Mouse (Mus musculus) adrenal gland, postnatal 36 days (tissue): ENCODE measurements around the gene Pip4k2b. TPM values are rescaled to one million over a fixed set of nuclear protein-coding genes. Genes with fewer than 3 reads are reported as not detected.
A peak's percentile ranks its signal among the peaks of the same experiment; 100 is the strongest.
"Not testable (repeated sequence)": the region's sequence is repeated elsewhere in the genome, so short reads cannot be mapped to it uniquely, and the experiment has no call there.

Experiments used
- DNase-seq, 2 experiments: peaks; one replicate each; pipeline ENCODE4 v3.0.0; 2021; ENCODE audit warnings: mixed read lengths in 1 of 2
- total RNA-seq, 2 experiments: library from RNA; stranded (reverse); gene quantifications; 2 replicates each; pipeline ENCODE4 v1.2.3; 2021

The Pip4k2b gene
- total RNA-seq, 2 experiments from 2014 or later = 27.5 to 29.6 TPM

DNA sequence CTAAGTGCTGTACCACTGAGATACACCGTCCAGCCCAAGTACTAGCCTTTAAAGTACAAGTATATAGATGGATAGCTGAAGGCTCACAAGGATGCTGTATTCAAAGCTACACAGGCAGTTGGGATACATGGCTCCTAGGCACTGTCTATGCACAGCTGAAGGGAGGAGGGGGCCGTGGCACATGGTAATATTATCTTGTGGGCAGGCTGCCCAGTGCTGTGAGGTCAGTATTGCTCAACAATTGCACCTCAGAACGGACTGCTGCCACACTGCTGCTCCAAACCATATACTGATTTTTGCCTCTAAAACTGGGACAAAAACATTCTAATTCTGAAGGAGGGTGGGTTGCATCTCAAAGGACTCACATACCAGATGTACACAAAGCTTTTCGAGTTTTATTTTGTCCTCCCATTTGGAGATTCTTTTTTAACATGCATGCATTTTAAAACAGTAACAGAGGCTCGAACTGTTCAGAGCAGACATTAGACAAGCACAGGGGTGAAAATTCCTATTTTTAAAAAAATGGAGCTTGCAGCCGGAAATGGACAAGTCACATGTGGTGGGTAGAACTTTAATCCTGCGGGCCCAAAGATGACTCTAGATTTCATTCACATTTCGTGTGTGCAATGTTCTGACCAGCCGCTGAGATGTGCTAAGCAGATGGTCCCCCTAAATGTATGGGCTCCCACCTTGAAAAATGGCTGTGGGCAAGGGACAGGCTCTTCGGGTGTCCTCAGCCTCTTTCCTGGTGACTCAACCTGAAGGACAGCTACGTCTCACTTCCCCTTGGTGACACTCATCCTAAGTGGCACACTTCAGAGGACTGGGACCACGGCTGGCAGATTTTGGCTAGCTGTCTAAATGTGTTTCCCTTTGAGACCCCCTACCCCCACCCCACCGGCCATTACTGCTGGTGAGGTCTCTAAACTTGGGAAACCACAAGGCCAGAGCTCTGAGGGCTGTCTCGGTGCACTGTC, 29.4 kb downstream of the Pip4k2b start:
- DNase-seq = peak; percentile 81

DNA sequence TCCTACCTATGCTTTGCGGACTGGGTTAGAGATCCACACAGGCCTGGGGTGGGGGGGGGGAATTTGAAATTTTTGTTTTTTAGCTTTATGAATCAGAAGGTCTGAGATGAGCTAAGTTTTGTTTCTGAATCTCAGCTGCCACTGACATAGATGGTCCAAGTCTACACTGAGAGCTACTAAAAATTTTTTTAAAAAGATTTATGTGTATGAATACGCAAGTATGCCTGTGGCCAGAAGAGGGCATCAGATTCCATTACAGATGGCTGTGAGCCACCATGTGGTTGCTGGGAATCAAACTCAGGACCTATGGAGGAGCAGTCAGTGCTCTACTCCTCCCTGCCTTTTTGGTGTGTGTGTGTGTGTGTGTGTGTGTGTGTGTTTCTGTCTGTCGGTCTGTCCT, 30.1 kb downstream of the Pip4k2b start:
- DNase-seq = no peak

DNA sequence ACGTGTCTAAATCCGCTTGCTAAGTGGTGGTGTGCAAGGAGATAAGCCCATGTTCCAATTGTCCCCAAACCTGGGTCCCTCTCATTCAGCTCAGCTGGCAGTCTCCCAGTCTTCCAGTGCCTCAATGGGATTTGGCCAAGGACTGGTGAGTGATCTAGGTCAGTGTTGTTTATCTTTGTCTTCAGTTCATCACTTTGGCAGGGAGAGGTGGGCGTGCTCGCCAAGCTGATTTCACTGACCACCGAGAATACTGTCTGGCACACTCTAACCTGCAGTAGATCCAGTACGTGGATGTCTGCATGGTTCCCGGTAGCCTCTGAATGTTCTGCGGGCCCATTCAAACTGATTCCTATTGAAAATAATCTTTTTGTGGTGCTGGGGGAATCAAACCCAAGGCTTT, 30.6 kb downstream of the Pip4k2b start:
- peak; percentile 79 for DNase-seq

DNA sequence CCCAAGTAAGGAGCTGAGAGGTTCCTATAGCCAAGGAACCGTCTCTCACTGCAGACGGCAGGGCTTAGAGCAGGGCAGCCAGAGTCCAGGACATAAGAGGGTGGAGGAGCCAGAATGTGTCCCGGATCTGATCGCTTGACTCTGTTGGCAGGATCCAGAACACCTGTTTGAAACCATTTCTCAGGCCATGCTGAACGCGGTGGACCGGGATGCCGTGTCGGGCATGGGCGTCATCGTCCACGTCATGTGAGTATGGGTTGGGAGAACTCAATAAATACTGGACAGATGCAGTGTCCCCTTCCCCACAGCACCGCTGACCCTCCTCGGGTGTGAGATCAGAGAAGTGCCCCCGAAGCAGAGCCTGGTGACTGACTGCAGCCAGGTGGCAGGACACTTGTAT, 32.2 kb downstream of the Pip4k2b start:
- DNase-seq = no peak

DNA sequence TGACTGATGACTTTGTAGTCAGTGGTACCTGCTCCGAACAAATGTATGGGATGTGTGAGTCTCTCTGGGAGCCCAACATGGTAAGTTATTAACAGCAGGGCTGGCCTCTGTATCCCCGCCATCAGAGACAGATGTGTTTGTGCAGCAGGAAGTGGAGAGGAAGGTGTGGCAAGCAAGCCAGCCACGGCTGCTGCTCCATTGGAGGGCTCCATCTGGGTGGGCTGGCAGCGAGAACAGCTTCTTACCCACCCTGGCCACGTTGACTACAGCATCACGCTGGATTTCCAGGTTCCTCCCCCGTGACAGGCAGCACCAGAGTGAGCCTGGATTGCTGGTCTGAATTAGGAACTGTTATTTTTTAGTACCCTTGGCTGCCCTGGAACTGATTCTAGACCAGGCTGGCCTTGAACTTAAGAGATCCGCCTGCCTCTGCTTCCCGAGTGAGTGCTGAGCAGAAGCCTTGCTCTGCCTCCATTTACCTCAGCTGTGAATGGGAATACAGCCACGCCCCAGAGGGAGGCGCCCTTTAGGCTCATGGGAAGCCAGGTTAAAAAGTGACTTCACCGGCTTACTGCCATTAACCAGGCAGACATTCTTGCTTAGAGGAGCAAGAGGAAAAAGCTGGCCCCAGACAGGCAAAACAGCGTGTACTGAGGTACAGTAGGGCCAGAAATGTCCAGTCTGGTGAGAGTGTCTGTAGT, 33.2 kb downstream of the Pip4k2b start:
- no peak for DNase-seq

DNA sequence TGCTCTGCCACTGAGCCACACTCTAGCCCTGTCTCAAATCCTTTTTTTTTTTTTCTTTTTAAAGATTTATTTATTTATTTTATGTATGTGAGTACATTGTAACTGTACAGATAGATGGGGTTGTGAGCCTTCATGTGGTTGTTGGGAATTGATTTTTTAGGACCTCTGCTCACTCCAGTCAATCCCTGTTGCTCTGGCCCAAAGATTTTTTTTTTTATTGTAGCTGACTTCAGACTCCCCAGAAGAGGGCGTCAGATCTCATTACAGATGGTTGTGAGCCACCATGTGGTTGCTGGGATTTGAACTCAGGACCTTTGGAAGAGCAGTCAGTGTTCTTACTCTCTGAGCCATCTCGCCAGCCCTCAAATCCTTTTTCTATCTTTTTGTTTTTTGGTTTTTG, 34.4 kb downstream of the Pip4k2b start:
- not testable (repeated sequence) for DNase-seq

DNA sequence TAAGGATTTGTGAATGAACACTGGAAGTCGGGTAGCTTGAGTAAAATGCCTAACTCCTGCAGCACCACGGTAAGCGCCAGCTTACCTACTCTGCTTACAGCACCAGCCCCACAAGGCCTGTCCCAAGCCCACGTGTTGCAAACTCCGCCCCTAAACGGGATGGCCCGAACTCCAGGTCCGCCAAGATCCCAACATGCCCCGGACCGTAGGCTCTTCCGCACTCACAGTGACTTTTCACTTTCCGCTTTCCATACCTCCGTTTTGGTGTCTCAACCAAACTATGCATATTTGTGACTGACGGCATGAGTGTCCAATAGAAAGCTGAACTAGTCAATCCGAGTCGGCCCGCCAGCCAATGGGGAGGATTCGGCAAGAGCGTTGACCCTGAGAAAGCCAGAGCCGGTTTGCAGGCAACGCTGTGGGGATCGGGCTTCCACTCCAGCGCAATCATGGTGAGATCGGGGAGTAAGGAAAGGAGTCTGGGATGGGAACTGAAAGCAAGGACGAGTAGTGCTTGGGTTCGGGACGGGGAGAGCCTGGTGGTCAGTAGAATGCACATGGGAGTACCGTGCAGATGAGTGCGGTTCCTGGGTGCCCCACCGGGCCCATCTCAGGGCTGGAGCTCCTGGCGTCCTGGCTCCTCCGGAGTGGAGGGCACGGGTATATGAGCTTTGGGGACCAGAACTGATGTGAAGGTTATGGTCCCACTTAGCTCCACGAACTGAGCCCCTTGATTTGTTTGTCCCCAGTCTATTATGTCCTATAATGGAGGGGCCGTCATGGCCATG, 41.3 kb downstream of the Pip4k2b start, which contains the start of gene Psmb3:
TSS of gene Psmb3 (plus strand) at position 361 of the 788 bp plus-strand sequence.
- peak; percentile 96 to 98 for DNase-seq

DNA sequence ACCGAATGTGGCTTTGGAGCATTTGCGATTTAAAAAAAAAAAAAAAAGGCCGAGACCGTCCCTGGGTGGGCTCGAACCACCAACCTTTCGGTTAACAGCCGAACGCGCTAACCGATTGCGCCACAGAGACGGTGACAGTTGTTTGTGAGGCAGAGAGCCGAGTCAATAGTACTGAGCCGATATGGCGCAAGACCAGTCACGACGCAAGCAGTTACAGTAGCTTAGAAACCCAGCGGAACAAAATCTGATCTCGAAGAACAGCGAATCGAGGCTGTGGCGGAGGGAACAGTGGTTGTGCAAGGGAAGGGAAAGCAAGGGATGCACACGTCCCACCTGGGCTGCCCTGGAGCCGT, 42.1 kb downstream of the Pip4k2b start:
- peak; percentile 87 to 90 for DNase-seq

DNA sequence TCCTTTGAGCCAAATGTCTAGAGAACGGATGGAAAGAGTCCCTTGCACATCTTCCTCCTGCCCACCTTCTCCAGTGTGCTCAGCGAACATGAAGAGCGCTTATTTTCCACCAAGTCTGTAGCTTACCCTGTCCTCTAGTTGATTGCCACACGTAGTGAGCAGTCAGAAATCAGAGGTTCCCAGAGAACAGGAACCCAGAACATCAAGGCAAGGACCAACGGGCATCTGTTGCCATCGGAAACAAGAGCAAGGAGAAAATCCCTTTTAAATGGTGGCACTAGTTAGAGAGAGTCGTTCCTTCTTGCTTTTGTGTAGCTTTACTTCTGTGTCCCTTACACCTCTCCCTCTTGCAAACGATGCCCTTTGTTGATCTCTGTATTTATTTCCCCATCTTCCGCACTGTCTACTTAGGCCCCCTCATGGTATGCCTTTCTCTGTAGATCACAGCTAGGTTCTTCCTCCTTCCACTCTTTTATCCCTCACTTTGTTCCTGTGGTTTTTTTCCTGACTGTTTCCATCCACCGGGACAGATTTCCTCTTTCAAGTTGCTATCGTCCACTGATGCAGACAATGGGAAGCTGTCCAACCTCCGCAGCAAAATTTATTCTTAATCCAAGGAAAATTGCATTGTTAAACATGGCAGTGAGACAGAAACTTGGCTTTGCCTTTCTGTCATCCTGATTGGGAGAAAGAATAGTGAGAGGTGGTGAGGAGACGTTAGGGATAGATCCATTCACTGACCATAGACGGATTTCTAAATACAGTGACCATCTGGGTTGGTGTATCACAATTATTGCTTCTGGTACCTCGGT, 42.7 kb downstream of the Pip4k2b start:
- DNase-seq = no peak

DNA sequence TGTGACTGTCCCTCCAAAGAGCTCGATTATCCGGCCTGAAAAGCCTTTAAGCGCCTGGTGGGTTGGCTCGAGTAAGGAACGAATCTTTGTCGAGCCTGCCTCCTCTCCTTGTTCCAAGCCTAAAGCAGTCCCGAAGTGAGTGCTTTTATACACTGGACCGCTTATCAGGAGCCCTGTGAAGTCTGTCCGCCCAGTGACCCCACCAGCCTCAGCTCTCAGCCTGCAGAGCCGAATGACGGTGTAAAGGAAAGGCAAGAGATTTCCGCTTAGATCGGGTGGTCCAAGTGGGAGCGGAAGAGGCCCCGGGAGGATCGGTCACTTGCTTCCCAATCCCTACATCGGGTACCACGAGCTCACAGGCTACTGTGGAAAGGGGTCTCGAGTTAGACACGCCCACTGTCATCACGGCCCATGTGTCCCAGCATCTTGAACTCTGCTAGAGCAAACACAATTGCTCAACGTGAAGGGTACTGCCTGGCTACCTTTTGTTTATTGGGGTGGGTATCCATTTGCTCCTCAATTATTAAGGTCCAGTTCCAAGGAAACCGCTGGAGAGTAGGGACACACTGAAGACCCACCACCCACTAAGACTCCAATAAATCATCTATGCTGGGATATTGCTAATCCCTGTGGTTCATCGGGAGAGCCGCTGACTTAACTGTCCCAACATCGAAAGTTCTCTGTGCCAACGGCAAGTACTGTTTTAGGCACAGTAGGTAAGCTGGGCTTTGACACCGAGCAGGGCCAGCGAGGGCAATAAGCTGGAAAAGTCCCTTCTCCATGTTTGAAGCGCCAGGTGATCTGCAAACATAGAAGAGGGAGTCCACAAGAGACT, 43.5 kb downstream of the Pip4k2b start:
- peak in 1 of 2 experiments; percentile 39 for DNase-seq

DNA sequence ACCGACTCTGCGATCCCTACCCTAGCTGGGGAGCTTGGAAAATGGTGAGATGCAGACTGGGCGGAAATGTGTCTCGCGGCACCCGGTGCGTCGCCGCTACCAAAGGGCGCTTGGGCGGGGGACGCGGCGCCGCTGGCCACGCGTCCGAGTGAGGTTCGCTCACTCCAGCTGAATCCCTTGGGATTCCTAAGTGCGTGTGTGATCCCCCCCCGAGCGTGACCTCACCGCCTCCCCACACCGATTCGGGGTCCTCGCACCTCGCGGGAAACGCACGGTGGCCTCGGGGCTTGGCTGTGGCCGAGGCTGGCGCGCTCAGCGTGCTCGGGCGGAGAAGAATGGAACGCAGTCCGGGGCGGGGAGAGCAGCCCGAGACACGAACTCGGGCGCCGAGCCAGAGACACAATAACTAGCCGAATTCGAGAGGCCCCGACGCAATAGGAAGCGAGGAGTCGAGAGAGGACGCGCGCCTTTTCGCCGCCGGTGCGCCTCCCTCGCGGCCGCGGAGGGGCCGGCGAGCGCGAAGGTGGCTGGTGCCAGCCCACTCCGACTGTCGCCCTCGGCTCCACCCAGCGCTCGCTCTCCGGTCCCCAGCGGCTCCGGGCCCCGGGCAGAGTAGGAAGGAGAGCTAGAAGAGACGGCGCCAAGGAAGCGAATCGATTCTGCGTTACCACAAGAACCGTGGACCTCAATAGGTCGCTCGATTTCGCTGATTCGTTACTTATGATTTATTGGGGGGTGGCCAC, 44.3 kb downstream of the Pip4k2b start, which contains the start of gene Pcgf2:
TSS of gene Pcgf2 (minus strand) at position 495 of the 743 bp plus-strand sequence.
- DNase-seq = peak; percentile 85 to 86

DNA sequence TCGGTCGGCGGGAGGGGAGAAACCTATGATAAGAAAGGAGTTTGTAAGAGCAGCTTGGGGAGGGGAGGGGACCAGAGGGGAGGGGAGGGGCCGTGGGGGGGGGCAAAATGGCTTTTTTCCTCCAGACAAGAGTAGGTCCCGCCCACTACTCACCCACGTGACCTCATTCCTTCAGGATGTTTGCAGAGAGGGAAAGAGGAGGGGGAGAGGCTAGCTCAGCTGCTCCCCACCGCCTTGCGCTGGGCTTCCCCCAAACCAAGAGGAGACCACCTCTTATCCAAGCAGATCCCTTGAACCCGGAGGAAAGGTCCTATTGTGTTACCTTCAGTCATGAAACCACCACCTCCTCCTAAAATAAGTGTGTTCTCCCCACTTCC, 44.9 kb downstream of the Pip4k2b start:
- DNase-seq = peak; percentile 88 to 91

DNA sequence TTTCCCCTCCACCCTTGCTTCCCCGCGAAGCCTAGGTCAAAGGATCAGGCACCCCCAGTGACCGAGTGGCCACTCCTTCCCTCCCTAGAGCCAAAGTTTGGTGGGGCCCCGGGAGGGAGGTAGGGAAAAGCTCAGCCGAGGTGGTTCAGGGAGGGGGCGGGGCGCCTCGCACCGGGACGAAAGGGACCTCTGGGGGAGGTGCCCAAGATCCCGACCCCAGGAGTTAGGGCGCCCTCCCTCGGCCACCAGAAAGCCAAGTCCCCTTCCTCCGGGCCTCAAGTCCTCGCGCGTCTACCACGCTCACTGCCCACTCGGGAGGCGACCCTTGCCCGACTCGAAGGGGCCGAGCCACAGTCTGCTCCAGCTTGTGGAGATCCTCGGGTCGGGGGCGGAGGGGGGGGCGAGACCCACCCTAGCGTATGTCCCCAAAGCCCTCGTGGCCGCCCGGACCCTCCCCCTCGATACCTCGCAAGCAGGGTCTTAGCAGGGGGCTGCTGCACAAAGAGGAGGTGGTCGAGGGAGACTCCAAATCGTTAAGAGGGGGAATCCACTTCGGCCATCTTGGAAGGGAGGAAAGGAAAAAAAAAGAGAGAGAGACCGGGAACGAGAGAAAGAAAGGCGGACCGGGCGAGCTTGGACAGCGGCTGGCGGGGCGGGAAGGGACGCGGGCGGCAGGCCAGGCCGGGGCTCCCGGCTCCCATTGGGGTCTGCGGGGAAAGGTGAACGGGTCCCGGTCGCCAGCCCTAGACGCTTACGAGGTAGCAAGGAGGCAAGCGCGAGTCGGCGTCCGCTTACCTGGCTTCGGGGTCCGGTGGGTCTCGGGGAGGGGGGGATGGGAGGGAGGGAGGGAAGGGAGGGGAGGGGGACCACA, 45.5 kb downstream of the Pip4k2b start:
- peak; percentile 83 to 93 for DNase-seq

DNA sequence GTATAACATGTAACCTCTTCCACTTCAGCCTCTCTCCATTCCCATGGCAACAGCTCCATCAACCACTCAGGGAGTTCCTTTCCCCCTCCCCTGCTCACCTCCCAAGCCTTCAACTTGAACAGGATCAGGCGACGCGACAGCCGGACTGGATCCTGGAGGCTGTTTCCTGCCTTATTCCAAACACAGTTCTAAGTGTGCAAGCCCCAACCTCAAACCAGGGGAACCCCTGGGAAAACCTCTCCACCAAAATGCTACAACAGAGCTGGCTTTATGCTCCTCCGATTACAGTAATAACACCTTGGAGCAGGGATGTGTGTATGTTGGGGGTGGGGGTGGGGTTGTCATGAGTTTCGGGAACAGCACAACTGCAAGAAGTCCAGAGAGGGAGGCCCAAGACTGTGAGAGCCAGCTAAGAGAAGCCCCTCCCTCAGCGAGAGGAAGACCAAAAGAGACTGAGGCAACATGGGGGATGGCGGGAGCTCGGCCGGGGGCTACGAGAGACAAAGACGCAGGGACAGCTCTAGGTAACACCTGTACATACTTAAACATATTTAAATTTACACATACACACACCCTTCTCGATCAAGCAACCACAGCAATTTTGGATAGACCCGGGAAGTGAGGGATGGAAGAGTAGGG, 46.5 kb downstream of the Pip4k2b start:
- no peak for DNase-seq

DNA sequence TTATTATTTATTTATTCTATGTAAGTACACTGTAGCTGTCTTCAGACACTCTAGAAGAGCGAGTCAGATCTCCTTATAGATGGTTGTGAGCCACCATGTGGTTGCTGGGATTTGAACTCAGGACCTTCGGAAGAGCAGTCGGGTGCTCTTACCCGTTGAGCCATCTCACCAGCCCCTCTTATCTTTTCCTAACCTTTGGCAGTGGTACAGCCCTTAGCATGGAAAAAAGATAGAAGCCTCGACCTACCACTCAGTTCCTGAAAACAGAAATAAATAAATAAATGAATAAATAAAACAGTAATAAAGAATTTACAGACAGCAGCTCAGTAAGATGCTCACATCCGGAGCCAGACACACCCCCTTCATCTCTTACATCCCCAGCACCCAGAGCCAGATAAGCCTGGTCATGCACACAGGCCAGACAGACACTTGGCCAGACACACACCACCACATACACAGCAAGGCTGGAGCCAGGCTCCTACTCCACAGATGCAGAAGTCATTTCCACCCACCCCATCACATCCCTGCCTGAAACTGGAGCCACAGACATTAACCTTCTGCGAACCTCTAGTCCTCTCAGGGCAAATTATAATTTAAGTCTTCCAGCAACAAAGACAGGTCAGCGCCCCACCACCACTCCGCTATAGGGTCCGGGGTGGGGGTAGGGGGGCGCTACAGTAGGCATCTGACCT, 47.2 kb downstream of the Pip4k2b start:
- DNase-seq = no peak

DNA sequence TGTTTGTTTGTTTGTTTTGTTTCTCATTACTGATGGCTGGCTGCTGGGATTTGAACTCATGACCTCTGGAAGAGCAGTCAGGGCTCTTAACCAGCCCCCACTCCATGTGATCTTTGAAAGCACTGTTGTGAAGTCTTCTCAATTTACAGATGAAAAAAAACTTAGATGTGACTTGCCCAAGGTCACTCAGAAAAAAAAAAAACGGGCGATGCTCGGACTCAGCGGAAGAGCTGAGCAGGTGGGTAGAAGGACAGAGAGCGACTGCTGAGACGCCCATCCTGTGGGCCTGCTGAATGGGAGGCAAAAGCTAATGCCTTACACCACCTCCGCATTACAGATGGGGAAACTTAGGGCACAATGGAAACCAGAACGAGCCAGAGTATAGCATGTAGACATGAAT, 47.8 kb downstream of the Pip4k2b start:
- no peak for DNase-seq

DNA sequence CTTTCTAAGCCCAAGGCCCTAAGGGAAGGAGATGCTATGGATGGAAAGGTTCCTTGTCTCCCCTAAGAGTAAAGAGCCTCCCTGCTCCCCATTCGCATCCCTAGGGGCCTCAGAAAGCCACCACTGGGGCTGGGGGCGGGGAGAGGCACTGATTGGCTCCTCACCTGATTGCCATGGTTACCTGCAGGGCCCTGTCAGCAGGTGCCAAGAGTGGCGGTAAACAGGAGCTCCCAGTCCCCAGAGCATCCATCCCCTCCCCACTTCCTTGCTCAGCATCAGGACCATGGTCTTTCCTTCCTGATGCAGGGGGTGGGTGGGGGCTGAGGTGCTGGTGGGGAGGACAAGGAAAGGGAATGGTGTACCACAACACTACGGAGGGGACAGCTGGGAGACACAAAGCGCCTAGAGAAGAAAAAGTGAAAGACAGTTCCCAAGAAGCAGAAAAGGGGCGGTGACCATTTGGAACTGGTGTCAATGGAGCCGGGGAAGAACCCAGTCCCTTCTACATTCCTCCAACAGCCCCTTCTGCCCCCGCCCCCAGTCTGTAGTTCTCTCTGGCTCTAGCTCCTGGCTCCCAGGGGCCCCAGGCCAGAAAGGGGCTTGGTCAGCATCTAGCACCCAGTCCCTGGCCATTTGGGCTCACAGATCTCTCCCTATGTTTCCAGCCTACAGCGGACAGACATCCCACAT, 48.6 kb downstream of the Pip4k2b start:
- DNase-seq = no peak
